Mouse (Mus musculus) liver, embryonic 12.5 days (tissue): ENCODE results near the gene Mier2. TPM values are rescaled to one million over a fixed set of nuclear protein-coding genes. Genes with fewer than 3 reads are reported as not detected.

Experiments used
- ATAC-seq: fragments of 200-750 bp; cut with Nextera tagmentation; 2 replicates; pipeline ENCODE4 v1.8.0; 2017; ENCODE audit warnings: moderate number of reproducible peaks, mild to moderate bottlenecking, moderate library complexity
- H3K27ac ChIP-seq: fragments of 300-500 bp; sonication (generic); 2 replicates; pipeline ENCODE4 v1.5.1; 2016; ENCODE audit warnings: mild to moderate bottlenecking
- H3K27me3 ChIP-seq: fragments of 300-500 bp; sonication (generic); replicated peaks from 2 replicates; pipeline ENCODE4 v1.6.1; 2016; ENCODE audit warnings: mild to moderate bottlenecking, moderate library complexity
- H3K36me3 ChIP-seq: fragments of 300-500 bp; sonication (generic); 2 replicates; pipeline ENCODE4 v1.6.1; 2016; ENCODE audit warnings: mild to moderate bottlenecking, moderate library complexity
- H3K4me1 ChIP-seq: fragments of 300-500 bp; sonication (generic); 2 replicates; pipeline ENCODE4 v1.6.1; 2016
- H3K4me2 ChIP-seq: fragments of 300-500 bp; sonication (generic); 2 replicates; pipeline ENCODE4 v1.6.1; 2016; ENCODE audit warnings: mild to moderate bottlenecking, moderate library complexity
- H3K4me3 ChIP-seq: fragments of 300-500 bp; sonication (generic); 2 replicates; pipeline ENCODE4 v1.5.1; 2016; ENCODE audit warnings: mild to moderate bottlenecking, moderate library complexity
- H3K9ac ChIP-seq: fragments of 300-500 bp; sonication (generic); 2 replicates; pipeline ENCODE4 v1.6.1; 2016; ENCODE audit warnings: mild to moderate bottlenecking, moderate library complexity
- H3K9me3 ChIP-seq: fragments of 300-500 bp; sonication (generic); replicated peaks from 2 replicates; pipeline ENCODE4 v1.6.1; 2016; ENCODE audit warnings: mild to moderate bottlenecking, moderate library complexity
- WGBS: fragments of 180-500 bp; shearing (Covaris S2); methylation state at CpG from one replicate; pipeline ENCODE4 v1.1.7; 2016; ENCODE audit not compliant: insufficient replicate concordance; 5-methylcytosine and 5-hydroxymethylcytosine counted together
- polyA plus RNA-seq: library from polyadenylated mRNA; unstranded; fragments of >200 nt; fragmentation: Nextera tagmentation; extraction: Ambion mirVana; gene quantifications from 2 replicates; pipeline ENCODE4 v1.2.1, GENCODE M21; 2016

Mier2 gene
- polyA plus RNA-seq, 1 experiment from 2014 or later = 20.5 TPM

GRCm38 (mm10) chr10:79573611-79574010 lies 18.6 kb upstream of the Mier2 start:
- no peak for ATAC-seq
- 71% methylated on average over 6 of the region's 6 CpGs for WGBS
- H3K27ac ChIP-seq = no peak overlapping the region
- H3K27me3 ChIP-seq = 0 out of 2 replicates have a peak, but pooled peaks cover 6% of the 10 kb centered on the region
- no peaks in the 10 kb centered on the region for H3K4me1 ChIP-seq
- H3K36me3 ChIP-seq = no peaks in the 10 kb centered on the region
- H3K9ac ChIP-seq = no peak overlapping the region
- no peak overlapping the region for H3K4me3 ChIP-seq
- H3K9me3 ChIP-seq = no peaks in the 10 kb centered on the region
- no peak overlapping the region for H3K4me2 ChIP-seq

GRCm38 (mm10) chr10:79571314-79571713 lies 16.3 kb upstream of the Mier2 start:
- Histone ChIP-seq H3K9ac (no peak overlapping the region), H3K4me2 (no peak overlapping the region), H3K4me1 (no peaks in the 10 kb centered on the region), H3K36me3 (no peaks in the 10 kb centered on the region), H3K9me3 (no peaks in the 10 kb centered on the region), H3K27ac (no peak overlapping the region), H3K27me3 (no peaks in the 10 kb centered on the region), H3K4me3 (no peak overlapping the region)
- WGBS = 70% methylated on average over 2 of the region's 2 CpGs
- ATAC-seq = no peak

DNA sequence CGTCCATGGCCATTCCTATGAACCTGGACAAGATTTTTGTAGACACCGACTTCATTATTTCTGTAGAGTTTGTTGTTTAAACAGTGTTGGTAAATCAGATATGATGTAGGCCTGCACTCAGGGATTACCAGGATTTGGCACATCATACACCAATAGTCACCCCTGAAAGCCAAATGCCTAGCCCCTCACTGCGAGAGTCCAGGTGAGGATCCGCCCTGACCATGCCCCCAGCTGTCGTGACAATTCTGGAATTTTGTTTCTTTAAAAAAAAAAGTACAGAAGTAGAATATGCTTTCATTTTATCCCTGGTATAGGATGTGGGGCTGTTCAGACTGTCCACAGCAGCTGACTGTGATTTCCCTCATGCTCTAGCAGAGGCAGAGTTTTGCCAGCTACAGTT lies 14.9 kb upstream of the Mier2 start:
- no peak overlapping the region for H3K9ac ChIP-seq
- WGBS = 68% methylated on average over 5 of the region's 5 CpGs
- ATAC-seq = no peak
- H3K27ac ChIP-seq = no peak overlapping the region
- H3K27me3 ChIP-seq = no peaks in the 10 kb centered on the region
- H3K9me3 ChIP-seq = no peaks in the 10 kb centered on the region
- H3K4me1 ChIP-seq = no peaks in the 10 kb centered on the region
- H3K36me3 ChIP-seq = no peaks in the 10 kb centered on the region
- H3K4me3 ChIP-seq = no peak overlapping the region
- no peak overlapping the region for H3K4me2 ChIP-seq

- H3K36me3 ChIP-seq = no peaks in the 10 kb centered on the region
- no peak for ATAC-seq
- H3K4me1 ChIP-seq = peaks cover 6% of the 10 kb centered on the region; the same call in 1 of the 2 replicates
- WGBS = 75% methylated on average over 2 of the region's 2 CpGs
- H3K4me3 ChIP-seq = no peak overlapping the region
- H3K27me3 ChIP-seq = peaks cover 13% of the 10 kb centered on the region
- no peaks in the 10 kb centered on the region for H3K9me3 ChIP-seq
- H3K27ac ChIP-seq = no peak overlapping the region
- H3K9ac ChIP-seq = no peak overlapping the region
- H3K4me2 ChIP-seq = no peak overlapping the region
These were observed 4.7 kb upstream of the Mier2 start for GRCm38 (mm10) chr10:79559716-79560115.

- 81% methylated on average over 5 of the region's 5 CpGs for WGBS
- Histone ChIP-seq H3K9me3 (no peaks in the 10 kb centered on the region), H3K9ac (no peak overlapping the region), H3K4me1 (peaks cover 26% of the 10 kb centered on the region), H3K27me3 (peaks cover 13% of the 10 kb centered on the region), H3K4me2 (no peak overlapping the region), H3K27ac (no peak overlapping the region), H3K36me3 (no peaks in the 10 kb centered on the region), H3K4me3 (no peak overlapping the region)
- ATAC-seq = no peak
These were observed 2.5 kb upstream of the Mier2 start for GRCm38 (mm10) chr10:79557496-79557895.

DNA sequence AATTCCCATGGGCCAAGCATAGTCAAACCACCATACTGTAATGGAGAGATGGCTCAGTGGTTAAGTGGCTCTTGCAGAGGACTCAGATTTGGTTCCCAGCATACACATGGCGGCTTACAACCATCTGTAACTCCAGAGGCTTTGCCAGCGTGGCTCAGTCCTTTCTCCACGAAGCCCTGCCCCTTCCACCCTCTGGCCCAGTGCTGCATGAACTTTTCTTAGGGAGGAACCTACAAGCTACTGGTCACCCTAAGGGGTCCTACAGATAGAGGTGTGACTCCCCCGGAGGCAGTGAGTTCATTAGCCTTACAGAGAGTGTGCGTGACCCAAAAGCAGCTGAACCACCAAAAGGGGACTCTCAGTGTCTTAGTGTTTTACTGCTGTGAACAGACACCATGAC lies 2.0 kb upstream of the Mier2 start:
- no peak for ATAC-seq
- Histone ChIP-seq H3K36me3 (no peaks in the 10 kb centered on the region), H3K27ac (no peak overlapping the region), H3K4me1 (peaks cover 31% of the 10 kb centered on the region), H3K27me3 (peaks cover 13% of the 10 kb centered on the region), H3K4me2 (no peak overlapping the region), H3K9me3 (no peaks in the 10 kb centered on the region), H3K9ac (no peak overlapping the region), H3K4me3 (no peak overlapping the region)
- WGBS = 64% methylated on average over 5 of the region's 5 CpGs

GRCm38 (mm10) chr10:79555238-79555724 lies 282 bp upstream of the Mier2 start:
- WGBS = 27% methylated on average over 7 of the region's 7 CpGs
- Histone ChIP-seq H3K4me3 (peak overlapping the region; percentile 79), H3K27ac (no peak overlapping the region), H3K9me3 (no peaks in the 10 kb centered on the region), H3K9ac (peak overlapping the region; percentile 80; the same call in 1 of the 2 replicates), H3K27me3 (peaks cover 13% of the 10 kb centered on the region), H3K36me3 (peaks cover 5% of the 10 kb centered on the region), H3K4me1 (peaks cover 33% of the 10 kb centered on the region), H3K4me2 (peak overlapping the region; percentile 89)
- ATAC-seq = peak; percentile 24; the same call in 1 of the 2 replicates

DNA sequence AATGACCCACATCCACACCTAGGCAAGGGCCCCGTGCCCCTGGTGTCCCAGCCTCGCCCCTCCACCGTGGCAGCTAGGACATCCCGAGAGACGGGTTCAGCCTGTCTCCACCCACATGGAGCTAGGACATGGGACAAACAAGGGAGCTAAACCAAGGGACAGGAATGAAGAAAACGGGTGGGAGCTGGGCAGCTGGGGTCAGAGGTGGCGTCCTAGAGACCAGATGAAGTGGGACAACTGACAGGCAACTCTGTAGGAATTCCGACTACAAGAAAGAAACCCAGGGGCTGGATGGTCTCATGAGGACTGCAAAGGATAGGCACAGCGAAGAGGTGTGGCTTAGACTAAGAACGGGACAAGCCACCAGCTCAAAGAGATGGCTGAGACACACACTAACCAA lies 1.3 kb downstream of the Mier2 start:
- 35% methylated on average over 10 of the region's 10 CpGs for WGBS
- Histone ChIP-seq H3K36me3 (peaks cover 21% of the 10 kb centered on the region), H3K27me3 (peaks cover 13% of the 10 kb centered on the region), H3K4me3 (peak overlapping the region; percentile 79), H3K9ac (peak overlapping the region; percentile 80), H3K4me1 (peaks cover 33% of the 10 kb centered on the region), H3K4me2 (peak overlapping the region; percentile 89), H3K27ac (no peak overlapping the region), H3K9me3 (no peaks in the 10 kb centered on the region)
- ATAC-seq = no peak

DNA sequence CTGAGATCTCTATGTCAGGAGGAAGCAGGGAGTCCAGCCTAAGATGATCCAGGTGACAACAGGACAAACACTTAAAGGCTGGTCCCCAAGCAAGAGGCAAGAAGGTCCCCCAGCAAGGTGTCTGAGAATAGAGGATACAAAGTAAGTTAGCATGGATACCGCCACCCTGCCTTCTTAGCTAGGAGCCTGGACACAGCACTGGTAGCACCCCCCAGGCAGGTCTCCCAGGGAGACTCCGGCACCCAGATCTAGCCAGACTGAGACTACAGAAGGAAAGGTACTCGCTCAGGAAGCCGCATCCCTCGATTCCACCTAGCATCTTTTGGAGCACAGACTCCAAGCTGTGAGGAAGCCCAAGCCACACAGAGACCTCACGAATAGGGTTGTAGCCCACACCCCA lies 1.8 kb downstream of the Mier2 start:
- peaks cover 33% of the 10 kb centered on the region for H3K4me1 ChIP-seq
- 78% methylated on average over 6 of the region's 6 CpGs for WGBS
- no peak for ATAC-seq
- H3K27ac ChIP-seq = no peak overlapping the region
- no peak overlapping the region for H3K4me3 ChIP-seq
- H3K27me3 ChIP-seq = peaks cover 13% of the 10 kb centered on the region
- no peaks in the 10 kb centered on the region for H3K9me3 ChIP-seq
- H3K36me3 ChIP-seq = peaks cover 26% of the 10 kb centered on the region
- no peak overlapping the region for H3K9ac ChIP-seq
- peak overlapping the region; percentile 89 for H3K4me2 ChIP-seq

DNA sequence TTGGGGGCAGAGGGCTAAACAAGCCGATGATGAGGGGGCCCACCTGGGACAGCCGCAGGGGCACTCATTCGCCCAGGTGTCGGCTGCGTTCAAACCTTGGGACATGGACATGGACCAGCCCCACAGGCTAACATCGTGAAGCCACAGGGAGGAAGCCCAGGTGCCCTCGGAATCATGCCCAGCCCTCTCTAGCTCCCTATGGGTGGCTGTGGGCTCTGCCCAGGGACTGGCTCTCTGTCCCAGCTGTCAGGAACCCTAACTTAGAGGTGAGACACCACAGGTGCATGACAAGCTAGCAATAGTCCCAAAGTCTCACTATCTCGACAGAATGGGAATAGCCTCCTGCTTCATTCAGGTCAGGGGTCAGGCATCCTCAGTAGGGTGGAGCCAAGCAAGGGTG lies 2.5 kb downstream of the Mier2 start:
- 69% methylated on average over 8 of the region's 8 CpGs for WGBS
- H3K27me3 ChIP-seq = peaks cover 13% of the 10 kb centered on the region
- H3K4me1 ChIP-seq = peaks cover 33% of the 10 kb centered on the region
- no peak overlapping the region for H3K27ac ChIP-seq
- peaks cover 33% of the 10 kb centered on the region for H3K36me3 ChIP-seq
- no peak overlapping the region; the same call in 1 of the 2 replicates for H3K9ac ChIP-seq
- no peak for ATAC-seq
- 0 out of 2 replicates have a peak overlapping the region, but pooled peaks have one; percentile 89 for H3K4me2 ChIP-seq
- H3K9me3 ChIP-seq = no peaks in the 10 kb centered on the region
- H3K4me3 ChIP-seq = no peak overlapping the region

DNA sequence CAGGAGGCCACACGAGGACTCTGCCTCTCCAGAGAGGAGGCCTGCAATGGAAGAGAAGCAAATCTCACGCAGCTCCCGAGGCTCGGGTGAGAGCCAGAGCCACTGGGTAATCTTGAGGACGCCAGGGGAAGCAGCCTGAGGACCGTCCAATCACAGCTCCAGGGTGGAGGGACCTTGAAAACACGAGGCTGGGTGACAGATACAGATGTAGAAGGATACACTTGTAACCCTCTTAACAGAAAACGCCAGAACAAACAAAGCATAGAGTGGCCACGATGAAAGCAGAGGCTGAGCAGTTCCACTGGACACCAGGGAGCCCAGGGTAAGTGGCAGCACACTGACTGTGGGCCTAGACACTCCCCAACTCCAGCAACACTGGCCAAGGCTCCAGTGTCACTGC lies 4.6 kb downstream of the Mier2 start:
- ATAC-seq = no peak
- Histone ChIP-seq H3K27ac (no peak overlapping the region), H3K36me3 (peaks cover 55% of the 10 kb centered on the region), H3K9ac (no peak overlapping the region), H3K27me3 (peaks cover 6% of the 10 kb centered on the region), H3K4me2 (no peak overlapping the region), H3K9me3 (no peaks in the 10 kb centered on the region), H3K4me1 (peaks cover 32% of the 10 kb centered on the region), H3K4me3 (no peak overlapping the region)
- 69% methylated on average over 9 of the region's 9 CpGs for WGBS

DNA sequence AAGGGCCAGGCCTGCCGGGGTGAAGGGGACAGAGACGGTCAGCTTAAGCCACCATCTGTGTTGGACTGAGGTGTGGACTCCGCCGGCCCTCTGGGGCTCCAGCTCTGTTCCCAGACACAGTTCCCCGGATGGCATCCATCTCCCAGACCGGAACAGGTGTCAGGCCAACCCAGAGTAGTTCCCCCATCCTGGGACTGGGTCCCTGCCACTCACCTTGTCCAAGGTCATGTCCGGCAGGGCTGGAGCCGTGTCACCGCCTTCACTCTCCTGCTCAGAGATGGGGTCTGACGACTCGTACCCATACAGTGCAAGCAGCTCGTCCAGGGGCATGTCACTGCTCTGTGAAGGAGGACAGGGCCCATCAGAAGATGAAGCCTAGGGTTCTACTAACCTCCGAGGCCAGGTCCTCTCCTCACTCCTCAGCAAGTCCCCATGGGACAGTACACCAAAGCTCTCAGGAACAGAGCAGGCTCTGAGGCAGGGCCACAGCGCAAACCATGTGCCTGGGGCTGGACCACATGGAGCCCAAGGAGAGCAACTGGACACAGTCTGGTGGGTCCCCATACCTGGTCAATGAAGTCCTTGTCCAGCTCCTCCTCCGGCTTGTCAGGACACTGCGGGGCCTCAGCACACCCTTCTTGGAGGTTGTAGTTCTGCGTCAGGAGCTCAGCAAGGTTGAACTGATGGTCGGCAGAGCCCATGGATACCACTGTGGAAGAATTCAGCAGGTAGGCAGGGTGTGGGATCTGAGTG lies 5.9 kb downstream of the Mier2 start:
- no peak overlapping the region for H3K4me3 ChIP-seq
- no peak overlapping the region for H3K4me2 ChIP-seq
- ATAC-seq = no peak
- no peaks in the 10 kb centered on the region for H3K9me3 ChIP-seq
- 88% methylated on average over 18 of the region's 18 CpGs for WGBS
- H3K27me3 ChIP-seq = no peaks in the 10 kb centered on the region
- H3K9ac ChIP-seq = no peak overlapping the region
- peaks cover 24% of the 10 kb centered on the region for H3K4me1 ChIP-seq
- peaks cover 67% of the 10 kb centered on the region for H3K36me3 ChIP-seq
- H3K27ac ChIP-seq = no peak overlapping the region
